Mouse (Mus musculus): ENCODE data around the gene Creld2. TPM values are rescaled to one million over a fixed set of nuclear protein-coding genes. Genes with fewer than 3 reads are reported as not detected.
"Not testable (repeated sequence)": the region's sequence is repeated elsewhere in the genome, so short reads cannot be mapped to it uniquely, and the experiment has no call there.

Gene Creld2
- total RNA-seq (2021), result 10 to 100 TPM; 29.7 to 30.6 TPM
- long read RNA-seq, transcript Creld2-201 (10 exons, 1,366 nt), result major isoform, 45 of 66 reads
- long read RNA-seq, partial matches to known transcripts, result 6 of 66 reads
- long read RNA-seq, other reads (novel, unspliced or antisense), result 15 of 66 reads

DNA sequence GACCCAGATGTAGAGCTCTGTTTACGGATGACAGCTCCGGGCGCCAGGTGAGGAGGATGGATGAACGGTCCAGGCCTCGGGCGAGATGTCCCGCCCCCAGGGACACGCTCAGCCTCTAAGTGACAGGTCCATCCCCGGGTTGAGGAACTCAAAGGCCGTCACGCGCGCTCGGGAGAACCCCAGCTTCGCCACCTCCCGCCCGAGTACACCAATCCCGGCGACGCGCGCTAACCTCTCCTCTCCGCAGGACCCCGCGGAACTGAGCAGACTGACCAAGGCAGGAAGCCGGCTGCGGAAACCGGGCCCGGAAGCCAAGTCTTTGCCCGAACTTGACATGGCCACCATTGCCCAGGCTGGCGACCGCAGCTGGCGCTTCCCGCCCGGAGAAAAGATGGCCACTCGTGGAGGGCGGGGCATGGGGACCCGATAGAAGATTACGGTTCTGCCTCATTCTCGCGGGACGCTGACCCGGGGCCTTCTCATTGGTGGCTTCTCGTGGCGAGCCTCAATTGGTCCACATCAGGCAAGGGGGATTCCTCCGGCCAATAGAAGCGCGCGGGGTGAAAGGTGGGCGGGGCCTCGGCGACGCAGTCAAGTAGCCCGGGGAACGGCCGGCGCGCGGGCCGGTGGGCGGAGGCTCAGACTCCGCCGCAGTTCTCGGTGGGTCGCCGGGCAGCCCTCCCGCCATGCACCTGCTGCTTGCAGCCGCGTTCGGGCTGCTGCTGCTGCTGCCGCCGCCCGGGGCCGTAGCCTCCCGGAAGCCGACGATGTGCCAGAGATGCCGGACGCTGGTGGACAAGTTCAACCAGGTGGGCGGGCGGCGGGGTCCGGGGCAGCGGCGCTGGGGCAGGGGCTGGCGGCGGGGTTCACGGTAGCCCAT is at the start of gene Creld2, which contains the start of gene Alg12:
TSS of gene Creld2 (plus strand) at position 621 of the 880 bp plus-strand sequence.
TSS of gene Alg12 (minus strand) at position 293 of the 880 bp plus-strand sequence.
- peak; percentile 100 for DNase-seq (ENCODE audit: low spot score in 2 of 2)

DNA sequence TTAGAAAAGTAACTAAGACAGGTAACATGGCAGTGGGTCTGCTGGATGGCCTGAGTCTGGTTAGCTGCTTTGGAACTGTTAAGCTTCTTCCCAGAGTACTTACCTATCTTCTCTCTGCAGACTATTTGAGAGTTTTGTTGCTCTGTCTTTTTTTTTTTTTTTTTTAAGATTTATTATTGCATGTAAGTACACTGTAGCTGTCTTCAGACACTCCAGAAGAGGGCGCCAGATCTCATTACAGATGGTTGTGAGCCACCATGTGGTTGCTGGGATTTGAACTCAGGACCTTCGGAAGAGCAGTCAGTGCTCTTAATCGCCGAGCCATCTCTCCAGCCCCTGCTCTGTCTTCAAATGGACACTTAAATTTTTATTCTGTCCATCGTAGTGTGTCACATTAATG is 44.8 kb upstream of the Creld2 start:
- not testable (repeated sequence) for DNase-seq (ENCODE audit: low spot score in 2 of 2)

DNA sequence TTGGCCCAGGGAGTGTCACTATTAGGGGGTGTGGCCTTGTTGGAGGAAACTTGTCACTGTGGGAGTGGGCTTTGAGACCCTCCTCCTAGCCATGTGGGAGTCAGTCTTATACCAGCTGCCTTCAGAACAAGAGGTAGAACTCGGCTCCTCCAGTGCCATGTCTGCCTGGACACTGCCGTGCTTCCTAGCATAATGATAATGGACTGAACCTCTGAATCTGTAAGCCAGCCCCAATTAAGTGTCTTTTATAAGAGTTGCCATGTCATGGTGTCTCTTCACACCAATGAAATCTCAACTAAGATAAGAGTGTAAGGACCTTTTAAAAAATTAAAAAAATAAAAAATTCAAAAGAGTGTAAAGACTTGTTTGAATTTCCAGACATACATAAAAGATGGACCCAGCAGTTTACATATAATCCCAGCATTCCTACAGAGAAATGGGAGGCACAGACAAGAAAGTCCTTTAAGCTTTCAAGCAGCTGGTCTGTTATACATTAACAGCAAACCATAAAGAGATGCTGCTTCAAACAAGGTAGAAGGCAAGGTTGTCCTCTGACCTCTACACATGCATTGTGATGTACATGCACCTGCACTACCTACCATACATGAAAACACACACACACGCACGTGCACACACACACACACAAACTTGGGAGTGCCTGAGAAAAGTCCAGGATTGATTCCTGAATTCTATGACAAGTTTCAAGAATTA is 27.2 kb upstream of the Creld2 start:
- no peak for DNase-seq (ENCODE audit: low spot score in 2 of 2)

DNA sequence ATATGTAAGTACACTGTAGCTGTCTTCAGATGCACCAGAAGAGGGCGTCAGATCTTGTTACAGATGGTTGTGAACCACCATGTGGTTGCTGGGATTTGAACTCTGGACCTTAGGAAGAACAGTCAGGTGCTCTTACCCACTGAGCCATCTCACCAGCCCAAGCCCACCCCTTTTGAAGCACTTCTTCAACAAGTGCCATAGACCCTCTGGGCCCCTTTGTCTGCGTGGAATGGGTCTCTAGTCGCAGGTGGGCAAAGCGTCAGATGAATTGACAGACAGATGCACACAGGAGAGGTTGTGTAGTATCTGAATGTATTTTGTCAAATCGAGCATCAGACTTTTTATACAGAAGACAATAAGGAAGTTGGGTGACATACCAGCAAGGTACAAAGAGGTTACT is 24.7 kb upstream of the Creld2 start:
- DNase-seq (ENCODE audit: low spot score in 2 of 2), result not testable (repeated sequence)

DNA sequence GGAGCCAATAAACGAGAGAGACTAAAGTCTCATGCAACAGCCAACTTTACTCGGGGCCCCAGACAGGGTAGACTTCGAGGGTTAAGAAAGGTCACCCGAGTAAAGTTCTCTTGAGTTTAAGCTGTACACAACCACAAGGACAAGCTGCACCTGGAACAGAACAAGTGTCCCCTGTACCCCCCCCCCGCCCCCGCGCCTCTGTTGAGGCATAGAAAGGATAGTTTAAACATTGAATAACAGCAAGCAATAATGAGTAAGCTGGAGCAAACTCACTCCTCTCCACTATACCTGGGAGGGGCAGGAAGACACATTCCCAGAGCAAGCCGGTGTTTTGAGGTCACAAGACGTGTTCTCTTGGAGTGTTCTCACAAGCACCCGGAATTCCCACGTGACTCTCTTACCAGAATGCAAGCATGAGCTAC is 19.5 kb upstream of the Creld2 start:
- DNase-seq (ENCODE audit: low spot score in 2 of 2), result no peak

DNA sequence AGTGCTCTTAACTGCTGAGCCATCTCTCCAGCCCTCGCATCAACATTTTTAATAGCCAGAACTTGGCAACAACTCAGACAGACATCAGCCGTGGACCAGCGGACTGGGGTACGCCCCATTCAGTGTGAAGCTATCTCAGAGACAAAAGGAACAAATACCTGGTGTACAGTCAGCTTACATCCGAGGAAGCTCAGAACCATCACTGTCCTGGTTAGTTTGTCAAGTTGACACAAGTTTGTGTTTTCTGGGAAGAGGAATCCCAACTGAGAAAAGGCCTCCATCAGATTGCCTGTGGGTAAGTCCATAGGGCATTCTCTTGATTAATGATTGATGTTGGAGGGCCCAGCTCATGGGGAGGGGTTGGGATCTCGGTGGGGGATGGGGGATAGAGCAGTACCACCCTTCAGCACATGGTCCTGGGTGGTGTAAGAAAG is 18.5 kb upstream of the Creld2 start:
- no peak for DNase-seq (ENCODE audit: low spot score in 2 of 2)

DNA sequence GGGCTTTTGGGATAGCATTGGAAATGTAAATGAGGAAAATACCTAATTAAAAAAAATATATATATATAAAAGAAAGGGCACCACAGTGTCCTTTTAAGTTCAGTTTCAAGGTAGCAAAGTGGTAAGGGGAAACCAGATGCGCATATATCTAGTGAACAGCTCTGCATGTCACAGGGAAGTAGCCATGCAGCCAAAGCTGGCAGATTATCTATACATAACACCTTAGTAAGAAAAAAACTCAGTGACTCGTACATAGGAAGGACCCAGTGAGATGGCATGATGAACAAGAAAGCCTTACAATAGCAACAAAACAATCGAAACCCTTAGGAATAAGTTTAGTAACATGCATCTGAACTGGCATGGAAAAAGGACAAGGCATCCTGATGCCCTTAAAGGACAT is 17.5 kb upstream of the Creld2 start:
- no peak for DNase-seq (ENCODE audit: low spot score in 2 of 2)

DNA sequence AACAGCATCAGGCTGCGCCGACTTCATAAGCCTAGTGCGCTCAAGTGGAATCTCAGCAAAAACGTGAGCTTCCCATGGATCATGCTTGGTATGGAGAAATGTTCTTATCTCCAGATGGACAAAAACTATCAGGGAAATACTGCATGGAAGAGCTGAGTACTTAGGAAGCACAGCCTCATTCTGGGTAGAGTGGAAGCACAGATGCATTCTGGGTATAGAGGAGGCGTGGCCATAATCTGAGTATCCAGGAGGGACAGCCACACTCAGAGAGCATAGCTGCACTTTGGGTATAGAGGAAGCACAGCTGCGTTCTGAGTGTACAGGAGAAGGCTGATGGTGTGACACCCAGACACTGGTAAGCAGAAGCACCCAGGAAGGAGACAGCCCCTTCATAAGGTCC is 17.1 kb upstream of the Creld2 start:
- no peak for DNase-seq (ENCODE audit: low spot score in 2 of 2)

DNA sequence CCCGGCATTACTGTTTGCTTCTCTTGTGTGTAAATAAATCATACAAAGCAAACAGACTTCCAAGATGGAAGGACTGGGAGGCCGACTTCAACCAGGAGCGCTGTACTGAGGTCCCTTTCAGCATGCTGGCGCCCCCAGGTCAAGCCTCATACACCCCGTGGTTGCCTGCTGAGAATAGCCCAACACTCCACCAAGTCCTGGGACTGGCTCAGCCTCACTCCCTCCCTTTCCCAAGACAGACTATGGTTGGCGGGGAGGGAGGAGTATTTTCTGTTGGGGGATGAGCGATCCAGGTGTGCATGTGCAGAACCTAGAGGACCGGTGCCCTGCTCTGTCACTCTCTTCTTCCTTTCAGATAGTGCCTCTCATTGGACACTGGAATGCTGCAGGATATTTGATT is 11.3 kb upstream of the Creld2 start:
- DNase-seq (ENCODE audit: low spot score in 2 of 2), result no peak

DNA sequence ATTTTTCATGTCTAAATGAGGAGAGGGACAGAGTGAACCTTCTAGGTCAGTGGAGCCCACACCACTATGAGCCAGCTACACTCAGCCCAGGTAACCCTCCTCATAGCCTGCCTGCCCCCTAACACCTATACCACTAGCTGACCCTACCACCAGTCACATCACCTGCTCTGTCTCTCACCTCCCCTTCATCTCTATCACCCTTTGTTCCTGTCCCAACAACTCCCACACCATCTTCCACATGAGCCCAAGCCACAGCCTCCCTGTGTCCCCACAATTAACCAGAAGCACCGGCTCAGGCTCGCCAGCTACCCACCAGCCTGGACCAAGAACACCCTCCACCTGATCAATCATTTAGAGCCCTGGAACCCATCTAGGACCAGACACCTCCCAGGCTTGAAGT is 9.1 kb upstream of the Creld2 start:
- DNase-seq (ENCODE audit: low spot score in 2 of 2), result no peak

DNA sequence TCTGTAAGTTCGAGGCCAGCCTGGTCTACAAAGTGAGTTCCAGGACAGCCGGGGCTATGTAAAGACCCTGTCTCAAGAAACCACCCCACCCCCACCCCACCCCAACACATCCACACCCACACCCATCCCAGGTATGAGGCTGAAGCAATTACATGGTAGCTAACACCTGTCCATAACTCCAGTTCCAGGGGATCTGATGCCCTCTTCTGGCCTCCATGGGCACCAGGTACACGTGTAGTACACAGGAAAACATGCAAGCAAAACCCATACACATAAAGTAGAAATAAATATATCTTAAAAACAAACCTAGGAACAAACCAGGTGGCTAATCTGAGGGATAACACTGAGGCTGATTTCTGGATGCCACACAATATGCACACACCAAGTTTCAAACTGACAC is 6.2 kb upstream of the Creld2 start:
- DNase-seq (ENCODE audit: low spot score in 2 of 2), result no peak

DNA sequence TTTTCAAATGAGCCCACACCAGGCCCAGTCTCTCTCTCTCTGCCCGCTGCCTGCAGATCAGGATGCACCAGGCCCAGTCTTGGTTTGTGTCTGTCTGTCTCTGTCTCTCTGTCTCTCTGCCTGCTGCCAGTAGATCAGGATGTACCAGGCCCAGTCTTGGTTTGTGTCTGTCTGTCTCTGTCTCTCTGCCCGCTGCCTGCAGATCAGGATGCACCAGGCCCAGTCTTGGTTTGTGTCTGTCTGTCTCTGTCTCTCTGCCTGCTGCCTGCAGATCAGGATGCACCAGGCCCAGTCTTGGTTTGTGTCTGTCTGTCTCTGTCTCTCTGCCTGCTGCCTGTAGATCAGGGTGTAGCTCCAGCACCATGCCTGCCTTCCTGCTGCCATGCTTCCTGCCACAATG is 5.6 kb upstream of the Creld2 start:
- not testable (repeated sequence) for DNase-seq (ENCODE audit: low spot score in 2 of 2)

DNA sequence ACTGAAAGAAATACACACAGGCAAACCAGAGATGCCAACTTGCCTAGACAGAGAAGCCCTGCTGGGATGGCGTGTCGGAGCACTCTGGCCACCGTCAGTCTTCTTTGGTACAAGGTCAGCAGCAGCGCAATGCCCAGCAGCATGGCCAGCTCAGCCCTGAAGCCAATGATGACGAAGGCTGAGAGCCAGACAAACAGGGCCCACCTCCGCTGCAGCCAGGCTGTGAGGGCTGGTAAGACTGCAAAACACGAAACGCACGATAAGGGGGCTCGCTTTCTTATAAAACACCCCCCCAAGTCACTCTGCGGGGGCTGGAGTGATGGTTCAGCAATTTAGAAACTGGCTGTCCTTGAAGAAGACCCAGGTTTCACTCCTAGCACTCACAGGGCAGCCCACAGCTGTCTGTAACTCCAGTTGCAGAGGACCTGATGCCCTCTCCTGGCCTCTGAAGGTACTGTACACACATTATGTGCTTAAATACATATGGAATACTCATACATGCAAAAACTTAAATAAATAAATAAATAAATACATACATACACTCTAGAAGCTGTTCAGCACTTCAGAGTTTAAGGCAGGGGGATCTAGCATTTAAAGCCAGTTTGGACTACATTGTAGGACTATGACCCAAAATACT is 4.9 kb upstream of the Creld2 start:
- no peak for DNase-seq (ENCODE audit: low spot score in 2 of 2)

DNA sequence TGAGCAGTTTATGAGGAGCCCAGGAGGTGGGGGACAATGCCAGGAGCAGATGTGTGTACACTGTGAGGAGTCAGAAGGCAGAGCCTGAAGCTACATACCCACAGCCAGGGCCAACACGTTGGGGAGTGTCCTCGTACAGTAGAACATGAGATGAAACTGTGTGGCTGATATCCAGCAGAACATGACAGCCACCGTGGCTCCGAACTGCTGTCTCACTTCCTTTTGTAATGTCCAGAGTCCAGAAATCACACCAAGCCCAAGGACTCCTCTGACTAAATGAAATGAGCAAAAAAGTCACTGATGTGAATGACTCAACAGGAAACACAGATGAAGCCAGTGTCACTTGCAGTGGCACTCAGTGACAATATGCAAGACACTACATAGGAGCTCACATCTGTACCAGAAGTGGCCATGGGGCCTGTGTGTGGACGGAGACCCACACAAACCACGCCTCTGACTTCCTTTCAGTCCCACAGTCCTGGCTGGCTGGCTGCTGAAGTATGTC is 4.2 kb upstream of the Creld2 start:
- no peak for DNase-seq (ENCODE audit: low spot score in 2 of 2)

DNA sequence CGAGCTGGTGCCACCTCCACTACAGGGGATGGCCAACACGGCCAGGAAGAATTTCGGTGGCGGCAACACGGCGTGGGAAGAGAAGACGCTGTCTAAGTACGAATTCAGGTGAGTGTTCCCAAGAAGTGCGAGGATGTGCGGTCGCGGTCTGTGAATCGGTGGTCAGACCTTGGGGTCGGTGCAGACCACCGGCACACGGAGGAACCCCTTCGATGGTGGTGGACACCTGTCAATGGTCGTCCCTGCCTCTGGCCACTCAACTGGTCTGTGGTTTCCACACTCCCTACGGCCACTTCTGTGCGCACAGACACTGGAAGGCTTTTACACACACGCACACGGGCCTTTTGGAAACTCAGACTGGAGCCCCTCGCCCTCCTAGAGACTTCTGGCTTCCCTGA is 459 bp downstream of the Creld2 start:
- DNase-seq (ENCODE audit: low spot score in 2 of 2), result no peak

DNA sequence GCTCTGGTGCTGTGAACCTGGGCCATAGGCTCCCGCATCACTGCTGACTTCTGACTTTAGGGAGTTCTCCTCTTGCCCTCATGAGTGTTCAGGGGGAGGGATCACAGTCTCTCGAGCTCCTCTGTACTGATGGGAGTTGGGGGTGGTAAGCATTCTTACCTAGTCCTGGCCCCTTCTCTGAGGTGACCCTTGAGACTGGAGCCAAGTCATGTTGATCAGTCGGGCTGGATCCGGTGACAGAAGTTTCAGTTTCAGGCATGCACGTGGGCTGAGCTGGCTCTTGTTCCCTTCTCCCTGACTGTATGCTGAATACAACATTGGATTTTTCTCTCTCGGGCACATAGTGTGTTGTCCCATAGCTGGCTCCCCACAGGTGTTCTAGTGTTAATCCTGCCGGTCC is 2.0 kb downstream of the Creld2 start:
- no peak for DNase-seq (ENCODE audit: low spot score in 2 of 2)

DNA sequence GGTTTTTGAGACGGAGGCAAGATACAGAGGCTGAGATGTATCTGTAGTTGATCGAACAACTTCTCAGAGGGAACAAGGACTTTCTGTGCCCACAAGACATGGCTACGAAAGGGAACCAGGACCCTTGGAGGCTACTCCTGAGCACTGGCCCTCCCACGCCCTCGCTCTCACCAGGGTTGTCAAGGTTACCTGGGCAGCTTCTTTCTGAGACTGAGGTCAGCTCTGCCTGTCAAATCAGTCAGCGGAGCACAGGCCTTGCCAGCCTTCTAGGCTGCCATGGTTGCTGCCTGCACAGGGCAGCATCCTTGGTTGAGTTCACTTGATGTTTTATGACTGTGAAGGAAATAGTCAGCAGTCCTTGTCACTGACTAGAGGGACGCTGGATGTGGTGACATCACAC is 3.1 kb downstream of the Creld2 start:
- DNase-seq (ENCODE audit: low spot score in 2 of 2), result no peak

DNA sequence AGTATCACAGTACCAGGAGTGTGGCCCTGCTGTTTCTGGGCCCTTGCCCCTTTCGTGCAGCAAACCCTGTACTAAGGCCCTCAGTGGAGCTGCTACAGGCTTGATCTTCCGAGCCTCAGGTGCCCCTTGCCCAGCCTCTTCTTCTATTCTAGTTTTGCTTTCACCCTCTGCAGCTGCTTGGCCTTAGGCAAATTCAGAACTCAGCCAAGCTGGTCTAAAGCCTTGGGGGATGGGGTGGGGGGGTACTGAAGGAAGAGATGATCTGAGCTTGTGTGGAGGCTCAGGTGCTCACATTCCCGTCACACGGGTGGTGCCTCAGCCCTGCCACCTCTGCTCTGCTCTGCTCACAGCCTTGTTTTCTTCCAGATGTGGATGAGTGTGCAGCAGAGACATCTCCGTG is 3.9 kb downstream of the Creld2 start:
- no peak for DNase-seq (ENCODE audit: low spot score in 2 of 2)

DNA sequence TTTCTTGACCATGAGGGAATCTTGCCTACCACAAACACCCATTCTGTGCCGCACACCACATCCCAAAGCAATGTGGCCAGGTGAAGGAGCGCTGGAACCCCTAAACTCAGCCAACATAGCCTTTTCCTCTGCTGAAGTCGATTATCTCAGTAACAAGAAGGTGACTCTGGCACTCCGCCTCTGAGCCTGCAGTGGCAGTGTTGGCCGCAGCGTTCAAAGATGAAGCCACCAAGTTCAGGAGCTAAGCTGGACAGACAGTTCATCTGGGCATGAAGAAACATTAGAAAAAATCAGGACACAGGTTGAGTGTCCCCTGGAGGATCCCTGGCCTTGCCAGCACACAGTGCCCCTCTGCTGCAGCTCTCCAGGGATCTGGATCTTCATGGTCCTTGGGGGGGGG is 8.0 kb downstream of the Creld2 start:
- no peak for DNase-seq (ENCODE audit: low spot score in 2 of 2)

DNA sequence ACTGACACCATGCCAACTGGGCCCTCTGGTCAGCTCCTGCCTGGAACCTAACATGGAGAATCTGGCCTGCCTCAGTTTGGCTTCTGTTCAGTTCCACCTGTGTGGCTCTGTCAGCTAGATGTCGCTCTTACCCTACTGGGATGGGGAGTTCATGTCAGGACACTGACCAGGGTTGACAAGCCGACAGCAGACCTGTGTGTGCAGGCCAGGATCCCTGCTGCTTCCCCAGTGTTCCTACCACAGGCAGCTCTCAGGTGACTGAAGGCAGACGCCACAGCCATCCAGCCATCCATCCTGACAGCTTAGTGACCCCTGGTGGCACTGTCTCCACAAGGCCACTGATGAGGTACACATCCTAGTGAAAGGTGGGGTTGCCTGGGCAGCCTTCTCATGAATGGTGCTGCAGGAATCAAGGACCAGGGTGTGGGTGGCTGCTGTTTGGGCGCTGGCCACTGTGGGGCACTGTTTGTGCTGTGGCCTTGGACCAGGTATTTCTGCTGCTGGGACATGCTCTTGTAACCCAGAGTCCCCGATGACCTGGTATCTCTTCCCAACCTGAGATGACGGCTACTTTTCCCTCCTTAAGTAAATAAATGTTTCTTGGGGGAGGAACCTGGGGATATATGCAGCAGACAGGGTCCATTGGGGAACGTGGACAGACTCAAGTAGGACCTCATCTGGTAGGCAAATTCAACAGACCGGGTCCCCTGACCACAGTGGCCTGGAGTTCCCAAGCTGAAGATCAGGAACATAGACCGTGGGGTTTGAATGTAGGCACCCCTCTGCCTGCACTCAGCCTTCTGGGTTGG is 8.7 kb downstream of the Creld2 start:
- peak in 1 of 2 experiments; percentile 45 for DNase-seq (ENCODE audit: low spot score in 2 of 2)
